ENCODE assay signal across 24 mouse cellular contexts in the genomic region with DNA sequence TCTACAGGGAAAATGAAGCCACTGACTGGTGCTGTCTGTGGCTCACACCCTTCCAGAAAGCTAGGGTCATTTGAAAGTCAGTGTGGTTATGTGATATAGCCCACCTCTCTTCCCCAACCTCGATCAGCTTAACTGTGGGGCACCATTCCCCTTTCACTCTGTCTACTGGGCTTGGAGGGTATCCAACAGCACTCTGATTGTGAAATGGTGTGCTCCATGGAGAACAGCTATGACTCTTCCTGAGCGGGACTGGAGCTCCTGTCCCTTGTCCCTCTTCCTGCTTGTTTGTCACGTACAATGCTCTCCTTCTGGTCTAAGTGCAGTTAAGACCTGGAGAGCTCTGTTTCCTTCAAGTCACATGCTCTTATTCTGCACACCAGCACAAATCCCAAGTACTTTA. TPM values are rescaled to one million over a fixed set of nuclear protein-coding genes. Genes with fewer than 3 reads are reported as not detected.
A peak's percentile ranks its signal among the peaks of the same experiment; 100 is the strongest.
DNase-seq lines count a peak whose midpoint lies in the region; ATAC-seq and TF ChIP-seq lines count a peak whose summit lies in the region.
"Had no signal": no experiment of that assay in that cellular context is flagged by ENCODE, and none has a peak within 500 bp of the region (broad histone marks: within the 10 kb centered on the region; RNA-seq: fewer than 3 reads in every experiment).

No protein-coding gene starts in this region.

- peak overlapping the region; percentile 77 for H3K27ac ChIP-seq in heart, postnatal 0 days (ENCODE audit: low read depth)
- 0 out of 2 replicates have a peak overlapping the region, but pooled peaks have one; percentile 11 for H3K27ac ChIP-seq in liver, embryonic 13.5 days
- H3K27ac ChIP-seq in kidney, embryonic 14.5 days (ENCODE audit: low read depth, low read length) = no peak overlapping the region
- H3K27ac ChIP-seq: embryonic facial prominence, embryonic 15.5 days; forebrain, embryonic 10.5 days; kidney, embryonic 15.5 days; neural tube, embryonic 13.5 days had no signal

- peaks cover 22% of the 10 kb centered on the region for H3K4me1 ChIP-seq in heart, postnatal 0 days (ENCODE audit: control insufficient read depth, insufficient read depth)
- H3K4me1 ChIP-seq in liver, embryonic 13.5 days (replicated peaks) = peaks cover 38% of the 10 kb centered on the region
- peaks cover 9% of the 10 kb centered on the region for H3K4me1 ChIP-seq in lung, adult 2 months (ENCODE audit: control insufficient read depth, insufficient read depth, low read length)
- peaks cover 4% of the 10 kb centered on the region; the same call in 1 of the 2 replicates for H3K4me1 ChIP-seq in kidney, embryonic 14.5 days (ENCODE audit: control insufficient read depth, insufficient read depth, low read length)

- WGBS in heart, postnatal 0 days = 32% methylated on average over 3 of the region's 3 CpGs
- 81% methylated on average over 3 of the region's 3 CpGs for WGBS in liver, embryonic 13.5 days (ENCODE audit: insufficient replicate concordance)
- WGBS in lung, adult 2 months = 38% methylated on average over 3 of the region's 3 CpGs
- 90% methylated on average over 3 of the region's 3 CpGs for WGBS in kidney, embryonic 14.5 days

- no peak overlapping the region for H3K4me3 ChIP-seq in heart, postnatal 0 days (ENCODE audit: low read depth, low read length)
- no peak overlapping the region for H3K4me3 ChIP-seq in liver, embryonic 13.5 days (replicated peaks)
- no peak overlapping the region for H3K4me3 ChIP-seq in lung, adult 2 months (replicated peaks; ENCODE audit: extremely low read depth, low read depth, low read length)
- H3K4me3 ChIP-seq in kidney, embryonic 14.5 days (ENCODE audit: low read length) = no peak overlapping the region
- H3K4me3 ChIP-seq: embryonic facial prominence, embryonic 15.5 days; forebrain, embryonic 10.5 days; kidney, embryonic 15.5 days; neural tube, embryonic 13.5 days had no signal

- H3K4me2 ChIP-seq in heart, postnatal 0 days (ENCODE audit: low read depth, low read length) = no peak overlapping the region
- no peak overlapping the region for H3K4me2 ChIP-seq in liver, embryonic 13.5 days
- no peak overlapping the region for H3K4me2 ChIP-seq in kidney, embryonic 14.5 days (replicated peaks; ENCODE audit: low read depth, low read length)
- H3K4me2 ChIP-seq: embryonic facial prominence, embryonic 15.5 days; kidney, embryonic 15.5 days; midbrain, embryonic 11.5 days; neural tube, embryonic 13.5 days had no signal

- H3K9ac ChIP-seq in heart, postnatal 0 days (replicated peaks; ENCODE audit: low read depth, low read length) = no peak overlapping the region
- H3K9ac ChIP-seq in liver, embryonic 13.5 days = no peak overlapping the region
- H3K9ac ChIP-seq in kidney, embryonic 14.5 days (ENCODE audit: low read depth, low read length) = no peak overlapping the region
- H3K9ac ChIP-seq: embryonic facial prominence, embryonic 15.5 days; kidney, embryonic 15.5 days; neural tube, embryonic 13.5 days had no signal

- H3K36me3 ChIP-seq in heart, postnatal 0 days (replicated peaks; ENCODE audit: control insufficient read depth, insufficient read depth, low read length) = peaks cover 66% of the 10 kb centered on the region
- peaks cover 81% of the 10 kb centered on the region for H3K36me3 ChIP-seq in liver, embryonic 13.5 days
- peaks cover 67% of the 10 kb centered on the region for H3K36me3 ChIP-seq in kidney, embryonic 14.5 days (ENCODE audit: control insufficient read depth, insufficient read depth, low read length)

- no peaks in the 10 kb centered on the region for H3K9me3 ChIP-seq in heart, postnatal 0 days (replicated peaks; ENCODE audit: control insufficient read depth, low read length)
- H3K9me3 ChIP-seq in liver, embryonic 13.5 days (replicated peaks) = no peaks in the 10 kb centered on the region
- H3K9me3 ChIP-seq in kidney, embryonic 14.5 days (ENCODE audit: control insufficient read depth, low read length) = no peaks in the 10 kb centered on the region
- H3K9me3 ChIP-seq: embryonic facial prominence, embryonic 15.5 days; forebrain, embryonic 10.5 days; kidney, embryonic 15.5 days; neural tube, embryonic 13.5 days had no signal

- DNase-seq in heart, postnatal 0 days (ENCODE audit: low spot score) = peak; percentile 24
- no peak for DNase-seq in heart, postnatal 36 days
- DNase-seq in liver, embryonic 13.5 days = no peak
- peak; percentile 22 for DNase-seq in lung, adult 2 months
- peak; percentile 56 for DNase-seq in lung, postnatal 36 days
- no peak for DNase-seq in cerebellum, postnatal 14 days
- DNase-seq: cerebellum, postnatal 10 days; embryo, embryonic 11 days; gastrocnemius, postnatal 10 days; heart, adult 18-20 months; left cerebral cortex, postnatal 4 days; right cerebral cortex, postnatal 14 days; thymus, postnatal 25 days had no signal

- no peak for TF ChIP-seq EP300 in heart, postnatal 0 days (IDR thresholded peaks at IDR 0.05; ENCODE audit: low read depth)

- ATAC-seq in heart, postnatal 0 days (ENCODE audit: insufficient read depth, low read depth) = 0 out of 2 replicates have a peak, but pooled peaks have one; percentile 9
- ATAC-seq in liver, embryonic 13.5 days (ENCODE audit: low read depth) = no peak
- ATAC-seq in kidney, embryonic 14.5 days (ENCODE audit: low FRiP score, low TSS enrichment) = no peak

- TF ChIP-seq CTCF in heart, postnatal 0 days (IDR thresholded peaks at IDR 0.05; ENCODE audit: low read depth) = no peak
- TF ChIP-seq CTCF in lung, adult 2 months (IDR thresholded peaks at IDR 0.05; ENCODE audit: insufficient read depth, low read length) = no peak

- TF ChIP-seq POLR2A in lung, adult 2 months (IDR thresholded peaks at IDR 0.05; ENCODE audit: borderline replicate concordance, extremely low read depth, low read depth, low read length) = no peak

- intact Hi-C loops in heart, postnatal 36 days (cut with DNase I) = no loop called here

- no peaks in the 10 kb centered on the region for H3K27me3 ChIP-seq in heart, postnatal 0 days (ENCODE audit: control insufficient read depth, insufficient read depth, low read length)
- no peaks in the 10 kb centered on the region for H3K27me3 ChIP-seq in liver, embryonic 13.5 days
- H3K27me3 ChIP-seq in kidney, embryonic 14.5 days (ENCODE audit: control insufficient read depth, insufficient read depth, low read length) = no peaks in the 10 kb centered on the region
- H3K27me3 ChIP-seq: embryonic facial prominence, embryonic 15.5 days; kidney, embryonic 15.5 days; neural tube, embryonic 13.5 days had no signal

RNA-seq across cellular contexts. Expression of a gene that starts 5.6 kb away (rescaled TPM):
- 187 and 193 TPM in 2 replicates for total RNA-seq in heart, postnatal 0 days (2014; rRNA removed; ENCODE audit: low replicate concordance)
- polyA plus RNA-seq in heart, postnatal 0 days (2015; fragmentation: Nextera tagmentation; extraction: Ambion mirVana) = 259 and 270 TPM in 2 replicates
- total RNA-seq in heart, postnatal 36 days (2021) = 100 to 1,000 TPM; 215 to 228 TPM
- polyA plus RNA-seq in liver, embryonic 13.5 days (2015; fragmentation: Nextera tagmentation; extraction: Ambion mirVana) = 218 and 244 TPM in 2 replicates
- 59.0 and 82.1 TPM in 2 replicates for polyA plus RNA-seq in lung, adult 2 months (2012; rRNA removed)
- polyA plus RNA-seq in kidney, embryonic 14.5 days (2014; fragmentation: Nextera tagmentation; extraction: Ambion mirVana) = 123 and 134 TPM in 2 replicates

RNA-seq across cellular contexts. Expression of a gene that starts 6.9 kb away (rescaled TPM):
- not detected in 2 replicates for total RNA-seq in heart, postnatal 0 days (2014; rRNA removed; ENCODE audit: low replicate concordance)
- not detected in 2 replicates for polyA plus RNA-seq in heart, postnatal 0 days (2015; fragmentation: Nextera tagmentation; extraction: Ambion mirVana)
- total RNA-seq in heart, postnatal 36 days (2021) = not detected
- polyA plus RNA-seq in liver, embryonic 13.5 days (2015; fragmentation: Nextera tagmentation; extraction: Ambion mirVana) = not detected in 2 replicates
- not detected in 2 replicates for polyA plus RNA-seq in lung, adult 2 months (2012; rRNA removed)
- polyA plus RNA-seq in kidney, embryonic 14.5 days (2014; fragmentation: Nextera tagmentation; extraction: Ambion mirVana) = not detected in 2 replicates
- total RNA-seq: adrenal gland, postnatal 36 days; ES-E14; gastrocnemius, postnatal 10 days; heart, adult 18-20 months; left cerebral cortex, postnatal 4 days had no signal
- polyA plus RNA-seq: embryonic facial prominence, embryonic 15.5 days; forebrain, embryonic 10.5 days; hindbrain, embryonic 11.5 days; kidney, embryonic 15.5 days; large intestine, adult 2 months; midbrain, embryonic 11.5 days; neural tube, embryonic 13.5 days had no signal

RNA-seq across cellular contexts. Expression of a gene that starts 28.6 kb away (rescaled TPM):
- total RNA-seq in heart, postnatal 0 days (2014; rRNA removed; ENCODE audit: low replicate concordance) = not detected in 2 replicates
- polyA plus RNA-seq in heart, postnatal 0 days (2015; fragmentation: Nextera tagmentation; extraction: Ambion mirVana) = 0.18 TPM in 1 of 2 replicates, not detected in the other
- total RNA-seq in heart, postnatal 36 days (2021) = not detected
- polyA plus RNA-seq in liver, embryonic 13.5 days (2015; fragmentation: Nextera tagmentation; extraction: Ambion mirVana) = not detected in 2 replicates
- 0.04 TPM in 1 of 2 replicates, not detected in the other for polyA plus RNA-seq in lung, adult 2 months (2012; rRNA removed)
- not detected in 2 replicates for polyA plus RNA-seq in kidney, embryonic 14.5 days (2014; fragmentation: Nextera tagmentation; extraction: Ambion mirVana)
- total RNA-seq: gastrocnemius, postnatal 10 days; heart, adult 18-20 months; monocyte, adult 5-6 weeks had no signal
- polyA plus RNA-seq: embryonic facial prominence, embryonic 15.5 days; forebrain, embryonic 10.5 days; kidney, embryonic 15.5 days; large intestine, adult 2 months had no signal

RNA-seq across cellular contexts. Expression of a gene that starts 43.6 kb away (rescaled TPM):
- total RNA-seq in heart, postnatal 0 days (2014; rRNA removed; ENCODE audit: low replicate concordance) = not detected in 2 replicates
- not detected in 2 replicates for polyA plus RNA-seq in heart, postnatal 0 days (2015; fragmentation: Nextera tagmentation; extraction: Ambion mirVana)
- not detected for total RNA-seq in heart, postnatal 36 days (2021)
- polyA plus RNA-seq in liver, embryonic 13.5 days (2015; fragmentation: Nextera tagmentation; extraction: Ambion mirVana) = not detected in 2 replicates
- not detected in 2 replicates for polyA plus RNA-seq in lung, adult 2 months (2012; rRNA removed)
- polyA plus RNA-seq in kidney, embryonic 14.5 days (2014; fragmentation: Nextera tagmentation; extraction: Ambion mirVana) = not detected in 2 replicates
- total RNA-seq: adrenal gland, postnatal 36 days; gastrocnemius, postnatal 10 days; heart, adult 18-20 months; monocyte, adult 5-6 weeks had no signal
- polyA plus RNA-seq: embryonic facial prominence, embryonic 15.5 days; forebrain, embryonic 10.5 days; hindbrain, embryonic 11.5 days; kidney, embryonic 15.5 days; large intestine, adult 2 months; midbrain, embryonic 11.5 days; neural tube, embryonic 13.5 days had no signal

RNA-seq across cellular contexts. Expression of a gene that starts 47.8 kb away (rescaled TPM):
- total RNA-seq in heart, postnatal 0 days (2014; rRNA removed; ENCODE audit: low replicate concordance) = 19.3 and 24.3 TPM in 2 replicates
- polyA plus RNA-seq in heart, postnatal 0 days (2015; fragmentation: Nextera tagmentation; extraction: Ambion mirVana) = 24.0 and 26.3 TPM in 2 replicates
- 10 to 100 TPM; 44.6 to 45.8 TPM for total RNA-seq in heart, postnatal 36 days (2021)
- 54.4 and 61.8 TPM in 2 replicates for polyA plus RNA-seq in liver, embryonic 13.5 days (2015; fragmentation: Nextera tagmentation; extraction: Ambion mirVana)
- polyA plus RNA-seq in lung, adult 2 months (2012; rRNA removed) = 20.1 and 24.5 TPM in 2 replicates
- 23.6 and 43.9 TPM in 2 replicates for polyA plus RNA-seq in kidney, embryonic 14.5 days (2014; fragmentation: Nextera tagmentation; extraction: Ambion mirVana)

Comparison
In these comparisons a context has a peak if more than half of its experiments do, and no peak if none do; other contexts are left out.
1. DNase-seq: peak in heart, postnatal 0 days (single experiment), lung, adult 2 months (single experiment) and lung, postnatal 36 days (single experiment); none in heart, postnatal 36 days (0 of 2), liver, embryonic 13.5 days (single experiment) and cerebellum, postnatal 14 days (0 of 2).